Mouse (Mus musculus) lung, embryonic 16.5 days (tissue): ENCODE measurements at regions not wholly inside any gene's neighbourhood (a gene's known extent, or its start where the extent isn't known, plus 50 kb on each side); places are given as distances from the start of the nearest gene placed in this dataset.

ENCODE experiments used
- ATAC-seq: fragments of 200-750 bp; cut with Nextera tagmentation; 2 replicates; pipeline ENCODE4 v1.8.0; 2017; ENCODE audit warnings: low read depth, mild to moderate bottlenecking, moderate library complexity
- H3K27ac ChIP-seq: fragments of 300-500 bp; sonication (generic); 2 replicates; pipeline ENCODE4 v1.5.1; 2014; ENCODE audit warnings: mild to moderate bottlenecking, control low read depth, low read length
- H3K27me3 ChIP-seq: fragments of 300-500 bp; sonication (generic); 2 replicates; pipeline ENCODE4 v1.6.1; 2014; ENCODE audit warnings: low read depth, low read length, mixed read lengths; ENCODE audit not compliant: control insufficient read depth, insufficient read depth
- H3K36me3 ChIP-seq: fragments of 300-500 bp; sonication (generic); 2 replicates; pipeline ENCODE4 v1.6.1; 2014; ENCODE audit warnings: low read length; ENCODE audit not compliant: control insufficient read depth, insufficient read depth
- H3K4me1 ChIP-seq: fragments of 300-500 bp; sonication (generic); replicated peaks from 2 replicates; pipeline ENCODE4 v1.6.1; 2014; ENCODE audit warnings: low read length, mixed read lengths; ENCODE audit not compliant: control insufficient read depth, insufficient read depth
- H3K4me2 ChIP-seq: fragments of 300-500 bp; sonication (generic); 2 replicates; pipeline ENCODE4 v1.6.1; 2014; ENCODE audit warnings: low read depth, low read length, control low read depth
- H3K4me3 ChIP-seq: fragments of 300-500 bp; sonication (generic); 2 replicates; pipeline ENCODE4 v1.5.1; 2014; ENCODE audit warnings: mild to moderate bottlenecking, low read length, control low read depth
- H3K9ac ChIP-seq: fragments of 300-500 bp; sonication (generic); 2 replicates; pipeline ENCODE4 v1.6.1; 2014; ENCODE audit warnings: low read length, control low read depth
- H3K9me3 ChIP-seq: fragments of 300-500 bp; sonication (generic); 2 replicates; pipeline ENCODE4 v1.6.1; 2016; ENCODE audit warnings: low read length; ENCODE audit not compliant: control insufficient read depth
- WGBS: fragments of 180-500 bp; shearing (Covaris S2); extraction: QIAGEN DNeasy Blood & Tissue Kit; methylation state at CpG from one replicate; pipeline ENCODE4 v1.1.7; 2014; 5-methylcytosine and 5-hydroxymethylcytosine counted together

GRCm38 (mm10) chr4:55767133-55767532 lies 234.9 kb upstream of the Klf4 start:
- Histone ChIP-seq H3K9ac (no peak overlapping the region), H3K27ac (no peak overlapping the region), H3K36me3 (no peaks in the 10 kb centered on the region), H3K4me2 (no peak overlapping the region), H3K9me3 (no peaks in the 10 kb centered on the region), H3K4me1 (no peaks in the 10 kb centered on the region), H3K4me3 (no peak overlapping the region), H3K27me3 (no peaks in the 10 kb centered on the region)
- ATAC-seq = no peak
- 61% methylated on average over 4 of the region's 4 CpGs for WGBS

GRCm38 (mm10) chr4:55765780-55766179 lies 233.5 kb upstream of the Klf4 start:
- H3K4me3 ChIP-seq = no peak overlapping the region
- no peaks in the 10 kb centered on the region for H3K36me3 ChIP-seq
- WGBS = 92% methylated on average over 2 of the region's 2 CpGs
- no peaks in the 10 kb centered on the region for H3K4me1 ChIP-seq
- H3K27ac ChIP-seq = no peak overlapping the region
- no peaks in the 10 kb centered on the region for H3K27me3 ChIP-seq
- no peak for ATAC-seq
- H3K4me2 ChIP-seq = no peak overlapping the region
- H3K9me3 ChIP-seq = no peaks in the 10 kb centered on the region
- H3K9ac ChIP-seq = no peak overlapping the region

GRCm38 (mm10) chr4:55763112-55763511 lies 230.8 kb upstream of the Klf4 start:
- H3K9me3 ChIP-seq = no peaks in the 10 kb centered on the region
- H3K4me2 ChIP-seq = no peak overlapping the region
- no peak overlapping the region for H3K9ac ChIP-seq
- no peaks in the 10 kb centered on the region for H3K27me3 ChIP-seq
- 78% methylated on average over 6 of the region's 6 CpGs for WGBS
- no peaks in the 10 kb centered on the region for H3K4me1 ChIP-seq
- ATAC-seq = no peak
- H3K27ac ChIP-seq = no peak overlapping the region
- H3K4me3 ChIP-seq = no peak overlapping the region
- H3K36me3 ChIP-seq = no peaks in the 10 kb centered on the region

GRCm38 (mm10) chr4:55762389-55762788 lies 230.1 kb upstream of the Klf4 start:
- Histone ChIP-seq H3K9ac (no peak overlapping the region), H3K27me3 (no peaks in the 10 kb centered on the region; the same call in 1 of the 2 replicates), H3K4me2 (no peak overlapping the region), H3K4me1 (no peaks in the 10 kb centered on the region), H3K4me3 (no peak overlapping the region), H3K36me3 (no peaks in the 10 kb centered on the region), H3K27ac (no peak overlapping the region), H3K9me3 (no peaks in the 10 kb centered on the region)
- no peak for ATAC-seq
- 74% methylated on average over 4 of the region's 4 CpGs for WGBS

- H3K4me1 ChIP-seq = no peaks in the 10 kb centered on the region
- ATAC-seq = no peak
- 69% methylated on average over 15 of the region's 15 CpGs for WGBS
- no peak overlapping the region for H3K9ac ChIP-seq
- no peak overlapping the region for H3K27ac ChIP-seq
- H3K9me3 ChIP-seq = no peaks in the 10 kb centered on the region
- H3K36me3 ChIP-seq = no peaks in the 10 kb centered on the region
- no peak overlapping the region for H3K4me3 ChIP-seq
- no peak overlapping the region for H3K4me2 ChIP-seq
- H3K27me3 ChIP-seq = no peaks in the 10 kb centered on the region; the same call in none of the 2 replicates
These were observed 225.1 kb upstream of the Klf4 start for GRCm38 (mm10) chr4:55757148-55757927.

- no peak for ATAC-seq
These were observed 217.8 kb upstream of the Klf4 start for GRCm38 (mm10) chr4:55749949-55750600.

GRCm38 (mm10) chr4:55741355-55741754 lies 209.1 kb upstream of the Klf4 start:
- Histone ChIP-seq H3K4me3 (no peak overlapping the region), H3K36me3 (no peaks in the 10 kb centered on the region), H3K4me1 (no peaks in the 10 kb centered on the region), H3K4me2 (no peak overlapping the region), H3K9me3 (no peaks in the 10 kb centered on the region; the same call in 1 of the 2 replicates), H3K9ac (no peak overlapping the region), H3K27ac (no peak overlapping the region), H3K27me3 (no peaks in the 10 kb centered on the region)
- WGBS = 89% methylated on average over 8 of the region's 8 CpGs
- no peak for ATAC-seq

More at GRCm38 (mm10) chr4:55749949-55750600, 217.8 kb upstream of the Klf4 start:
- no peaks in the 10 kb centered on the region for H3K27me3 ChIP-seq
- no peak overlapping the region for H3K9ac ChIP-seq
- no peaks in the 10 kb centered on the region for H3K4me1 ChIP-seq
- H3K4me2 ChIP-seq = no peak overlapping the region
- H3K27ac ChIP-seq = no peak overlapping the region
- no peaks in the 10 kb centered on the region for H3K36me3 ChIP-seq
- 61% methylated on average over 20 of the region's 20 CpGs for whole genome bisulfite sequencing
- no peak overlapping the region for H3K4me3 ChIP-seq
- H3K9me3 ChIP-seq = no peaks in the 10 kb centered on the region

GRCm38 (mm10) chr4:55740062-55740461 lies 207.8 kb upstream of the Klf4 start:
- WGBS = 77% methylated on average over 15 of the region's 15 CpGs
- Histone ChIP-seq H3K27me3 (no peaks in the 10 kb centered on the region), H3K9ac (no peak overlapping the region), H3K27ac (no peak overlapping the region), H3K9me3 (no peaks in the 10 kb centered on the region; the same call in 1 of the 2 replicates), H3K4me1 (no peaks in the 10 kb centered on the region), H3K4me2 (no peak overlapping the region), H3K36me3 (no peaks in the 10 kb centered on the region), H3K4me3 (no peak overlapping the region)
- ATAC-seq = no peak

- Histone ChIP-seq H3K4me2 (no peak overlapping the region), H3K27me3 (no peaks in the 10 kb centered on the region), H3K36me3 (no peaks in the 10 kb centered on the region), H3K4me1 (no peaks in the 10 kb centered on the region), H3K9me3 (no peaks in the 10 kb centered on the region; the same call in 1 of the 2 replicates), H3K9ac (no peak overlapping the region), H3K27ac (no peak overlapping the region), H3K4me3 (no peak overlapping the region)
- 88% methylated on average over 1 of the region's 1 CpGs for whole genome bisulfite sequencing
- ATAC-seq = no peak
These were observed 206.4 kb upstream of the Klf4 start for GRCm38 (mm10) chr4:55738714-55739113.
